Mouse (Mus musculus): Measurements from ENCODE around the gene Col4a3.

DNA sequence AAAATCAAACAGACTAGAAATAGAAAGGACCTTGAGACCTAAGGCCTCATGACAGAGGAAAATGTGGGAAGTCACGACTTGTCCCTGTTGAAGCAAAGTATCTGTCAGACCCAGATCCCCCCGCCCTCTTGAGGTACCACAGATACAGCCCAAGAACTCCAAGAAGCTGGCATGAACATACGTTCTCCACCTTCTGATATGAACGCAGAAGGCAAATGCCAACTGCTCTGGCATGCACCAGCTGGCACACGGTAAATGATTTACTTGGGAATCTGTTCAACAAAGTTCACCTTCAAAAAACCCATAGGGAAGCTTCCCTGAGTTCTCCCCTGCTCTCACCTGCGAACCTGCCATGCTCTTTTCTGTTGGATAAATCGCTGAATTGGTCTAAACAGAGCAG, 19.1 kb downstream of the Col4a3 start:
- no peak for TF ChIP-seq ZC3H11A (IDR thresholded peaks at IDR 0.05; ENCODE audit: low read depth, low read length)
- TF ChIP-seq JUND (conservative IDR thresholded peaks at IDR 0.05; ENCODE audit: low read depth, low read length), result no peak
- no peak for TF ChIP-seq CTCF (conservative IDR thresholded peaks at IDR 0.05 in 1 of 2, IDR thresholded peaks at IDR 0.05 in 1 of 2; ENCODE audit: low read depth in 2 of 2, low read length in 2 of 2)
- no peak for TF ChIP-seq MAX (IDR thresholded peaks at IDR 0.05; ENCODE audit: low read length)
- TF ChIP-seq UBTF (IDR thresholded peaks at IDR 0.05; ENCODE audit: low read depth, low read length), result no peak
- TF ChIP-seq MAZ (IDR thresholded peaks at IDR 0.05; ENCODE audit: low read depth, low read length), result no peak
- TF ChIP-seq POLR2AphosphoS2 (IDR thresholded peaks at IDR 0.05; ENCODE audit: low read depth, low read length), result no peak
- no peak for TF ChIP-seq HCFC1 (IDR thresholded peaks at IDR 0.05; ENCODE audit: low read depth, low read length)
- TF ChIP-seq POLR2A (IDR thresholded peaks at IDR 0.05; ENCODE audit: low read depth, low read length), result no peak
- TF ChIP-seq RAD21 (IDR thresholded peaks at IDR 0.05; ENCODE audit: low read depth, low read length), result no peak
- TF ChIP-seq TBP (conservative IDR thresholded peaks at IDR 0.05; ENCODE audit: low read depth, low read length), result no peak
